Mouse (Mus musculus) C2C12 (cell line): Measurements from ENCODE around the gene Bbx.

Experiments used
- CEBPB ChIP-seq: IDR thresholded peaks from one replicate; pipeline ENCODE4 v1.6.1; 2011; ENCODE audit warnings: low read depth, mild to moderate bottlenecking, control low read depth, moderate library complexity
- CTCF ChIP-seq: IDR thresholded peaks from one replicate; pipeline ENCODE4 v1.5.1; 2011; ENCODE audit not compliant: control insufficient read depth, insufficient read depth, insufficient read length
- FOSL1 ChIP-seq: IDR thresholded peaks from one replicate; pipeline ENCODE4 v1.8.0; 2011; ENCODE audit warnings: mild to moderate bottlenecking, low read length; ENCODE audit not compliant: poor library complexity, insufficient read depth, severe bottlenecking
- MAX ChIP-seq: IDR thresholded peaks from one replicate; pipeline ENCODE4 v1.6.1; 2011; ENCODE audit warnings: mild to moderate bottlenecking, control low read depth
- MYOG ChIP-seq: IDR thresholded peaks from one replicate; pipeline ENCODE4 v1.6.1; 2011; ENCODE audit not compliant: control insufficient read depth, insufficient read length; ENCODE audit errors: extremely low read depth

GRCm38 (mm10) chr16:50429692-50430514 lies 2.3 kb downstream of the Bbx start:
- TF ChIP-seq CTCF = no peak
- TF ChIP-seq MAX = no peak
- no peak for TF ChIP-seq CEBPB
- TF ChIP-seq FOSL1 = no peak
- TF ChIP-seq MYOG = no peak
